ENCODE assay signal across 21 mouse cellular contexts in genomic region chr2:41636481-41636880, GRCm38 (mm10).
"Had no signal": no experiment of that assay in that cellular context is flagged by ENCODE, and none has a peak within 500 bp of the region (broad histone marks: within the 10 kb centered on the region; RNA-seq: fewer than 3 reads in every experiment).

No protein-coding gene starts in this region.

- H3K4me1 ChIP-seq: limb, embryonic 10.5 days; limb, embryonic 13.5 days; liver, embryonic 12.5 days; liver, embryonic 15.5 days; midbrain, embryonic 12.5 days; neural tube, embryonic 13.5 days had no signal

- ATAC-seq: liver, embryonic 12.5 days; midbrain, embryonic 16.5 days had no signal

- H3K27ac ChIP-seq: kidney, postnatal 0 days; layer of hippocampus, adult 2 months; limb, embryonic 10.5 days; limb, embryonic 13.5 days; liver, embryonic 12.5 days; liver, embryonic 15.5 days; midbrain, embryonic 12.5 days; neural tube, embryonic 13.5 days had no signal

- DNase-seq: kidney, postnatal 25 days; layer of hippocampus, adult 9-11 months; liver; lung, adult 2 months; lung, postnatal 14 days; lung, postnatal 4 days; retina, postnatal 1 day; right cerebral cortex, postnatal 25 days; spleen, adult 18-20 months; thymus, adult 18-20 months; thymus, postnatal 36 days had no signal

- H3K27me3 ChIP-seq: limb, embryonic 13.5 days; liver, embryonic 12.5 days; liver, embryonic 15.5 days; midbrain, embryonic 12.5 days; neural tube, embryonic 13.5 days had no signal

- H3K4me3 ChIP-seq: layer of hippocampus, adult 2 months; limb, embryonic 10.5 days; limb, embryonic 13.5 days; liver, embryonic 12.5 days; liver, embryonic 15.5 days; midbrain, embryonic 12.5 days; myocyte; neural tube, embryonic 13.5 days had no signal
